In genomic region chr8:120230081-120230480, GRCm38 (mm10) we compare ENCODE assay signal across 7 mouse cellular contexts. TPM values are rescaled to one million over a fixed set of nuclear protein-coding genes. Genes with fewer than 3 reads are reported as not detected.
DNase-seq lines count a peak whose midpoint lies in the region; ATAC-seq and TF ChIP-seq lines count a peak whose summit lies in the region.

No protein-coding gene starts in this region.

- peak overlapping the region; percentile 71 for H3K9ac ChIP-seq in forebrain, embryonic 13.5 days
- H3K9ac ChIP-seq in limb, embryonic 14.5 days (ENCODE audit: low read depth, low read length, severe bottlenecking) = peak overlapping the region; percentile 67
- H3K9ac ChIP-seq in stomach, embryonic 16.5 days (ENCODE audit: low read length) = peak overlapping the region; percentile 78

- peaks cover 50% of the 10 kb centered on the region for H3K4me1 ChIP-seq in megakaryocyte, embryonic 14.5 days
- peaks cover 90% of the 10 kb centered on the region for H3K4me1 ChIP-seq in forebrain, embryonic 13.5 days
- peaks cover 82% of the 10 kb centered on the region for H3K4me1 ChIP-seq in limb, embryonic 14.5 days (ENCODE audit: control insufficient read depth, insufficient read depth, low read length)
- H3K4me1 ChIP-seq in stomach, embryonic 16.5 days (ENCODE audit: control insufficient read depth, insufficient read depth, low read length) = peaks cover 73% of the 10 kb centered on the region

- peaks cover 99% of the 10 kb centered on the region for H3K27me3 ChIP-seq in megakaryocyte, embryonic 14.5 days (replicated peaks)
- H3K27me3 ChIP-seq in forebrain, embryonic 13.5 days = peaks cover 29% of the 10 kb centered on the region
- H3K27me3 ChIP-seq in limb, embryonic 14.5 days (ENCODE audit: control insufficient read depth, insufficient read depth, low read length) = no peaks in the 10 kb centered on the region
- H3K27me3 ChIP-seq in stomach, embryonic 16.5 days (ENCODE audit: control insufficient read depth, insufficient read depth, low read length) = no peaks in the 10 kb centered on the region

- DNase-seq in limb, embryonic 14.5 days (ENCODE audit: low spot score) = no peak
- DNase-seq in adrenal gland, postnatal 25 days = no peak
- DNase-seq in testis, postnatal 14 days (ENCODE audit: low spot score) = no peak

- peak overlapping the region; percentile 90 for H3K4me3 ChIP-seq in megakaryocyte, embryonic 14.5 days (replicated peaks)
- H3K4me3 ChIP-seq in forebrain, embryonic 13.5 days = peak overlapping the region; percentile 54
- peak overlapping the region; percentile 66 for H3K4me3 ChIP-seq in limb, embryonic 14.5 days (replicated peaks; ENCODE audit: low read length)
- peak overlapping the region; percentile 63 for H3K4me3 ChIP-seq in stomach, embryonic 16.5 days (replicated peaks; ENCODE audit: low read length)

- H3K9me3 ChIP-seq in megakaryocyte, embryonic 14.5 days = no peaks in the 10 kb centered on the region
- no peaks in the 10 kb centered on the region for H3K9me3 ChIP-seq in forebrain, embryonic 13.5 days (replicated peaks)
- H3K9me3 ChIP-seq in limb, embryonic 14.5 days (ENCODE audit: control insufficient read depth, low read length) = no peaks in the 10 kb centered on the region
- H3K9me3 ChIP-seq in stomach, embryonic 16.5 days (replicated peaks; ENCODE audit: control insufficient read depth, low read length) = no peaks in the 10 kb centered on the region

- no peak for ATAC-seq in megakaryocyte, adult 5-6 weeks (ENCODE audit: poor library complexity, severe bottlenecking)
- no peak for ATAC-seq in forebrain, embryonic 13.5 days
- ATAC-seq in limb, embryonic 14.5 days (ENCODE audit: low FRiP score, low read depth) = no peak
- no peak for ATAC-seq in stomach, embryonic 16.5 days (ENCODE audit: insufficient read depth, low FRiP score)

- H3K36me3 ChIP-seq in megakaryocyte, embryonic 14.5 days (replicated peaks; ENCODE audit: low read length) = no peaks in the 10 kb centered on the region
- no peaks in the 10 kb centered on the region for H3K36me3 ChIP-seq in forebrain, embryonic 13.5 days (ENCODE audit: poor library complexity, severe bottlenecking)
- H3K36me3 ChIP-seq in limb, embryonic 14.5 days (ENCODE audit: control insufficient read depth, insufficient read depth, low read length) = peaks cover 6% of the 10 kb centered on the region; the same call in 1 of the 2 replicates
- H3K36me3 ChIP-seq in stomach, embryonic 16.5 days (ENCODE audit: control insufficient read depth, insufficient read depth, low read length) = no peaks in the 10 kb centered on the region

- WGBS in forebrain, embryonic 13.5 days = 9% methylated on average over 22 of the region's 22 CpGs
- WGBS in limb, embryonic 14.5 days = 5% methylated on average over 18 of the region's 22 CpGs
- 16% methylated on average over 22 of the region's 22 CpGs for WGBS in stomach, embryonic 16.5 days

- H3K27ac ChIP-seq in forebrain, embryonic 13.5 days = no peak overlapping the region
- no peak overlapping the region for H3K27ac ChIP-seq in limb, embryonic 14.5 days (replicated peaks; ENCODE audit: low read depth, low read length)
- no peak overlapping the region for H3K27ac ChIP-seq in stomach, embryonic 16.5 days (ENCODE audit: low read length)

- H3K4me2 ChIP-seq in forebrain, embryonic 13.5 days = peak overlapping the region; percentile 94
- peak overlapping the region; percentile 98 for H3K4me2 ChIP-seq in limb, embryonic 14.5 days (replicated peaks; ENCODE audit: low read depth, low read length, severe bottlenecking)
- peak overlapping the region; percentile 92 for H3K4me2 ChIP-seq in stomach, embryonic 16.5 days (ENCODE audit: low read depth, low read length)

- TF ChIP-seq POLR2A in limb, embryonic 14.5 days (IDR thresholded peaks at IDR 0.05; ENCODE audit: borderline replicate concordance, extremely low read depth, insufficient read depth, insufficient read length) = no peak

RNA-seq across cellular contexts. Expression of gene Gse1, which starts 1.8 kb away (rescaled TPM):
- 163 and 212 TPM in 2 replicates for polyA plus RNA-seq in megakaryocyte, embryonic 14.5 days (2012; ENCODE audit: insufficient read depth, low replicate concordance)
- 17.1 and 18.3 TPM in 2 replicates for total RNA-seq in megakaryocyte, adult 5-6 weeks (2015)
- 6.1 and 11.4 TPM in 2 replicates for total RNA-seq in megakaryocyte, adult 5-6 weeks (2017)
- 24.0 and 24.9 TPM in 2 replicates for polyA plus RNA-seq in forebrain, embryonic 13.5 days (2015; fragmentation: Nextera tagmentation; extraction: Ambion mirVana)
- 32.6 and 43.9 TPM in 2 replicates for polyA plus RNA-seq in limb, embryonic 14.5 days (2012; rRNA removed)
- 10.2 and 10.3 TPM in 2 replicates for polyA plus RNA-seq in limb, embryonic 14.5 days (2014; fragmentation: Nextera tagmentation; extraction: Ambion mirVana)
- polyA plus RNA-seq in stomach, embryonic 16.5 days (2015; fragmentation: Nextera tagmentation; extraction: Ambion mirVana) = 6.0 and 6.9 TPM in 2 replicates
- total RNA-seq in adrenal gland, postnatal 25 days (2021) = 40.1 and 48.8 TPM in 2 replicates

RNA-seq across cellular contexts. Expression of gene Fam92b, which starts 52.8 kb away (rescaled TPM):
- polyA plus RNA-seq in megakaryocyte, embryonic 14.5 days (2012; ENCODE audit: insufficient read depth, low replicate concordance) = not detected in 2 replicates
- total RNA-seq in megakaryocyte, adult 5-6 weeks (2015) = not detected in 2 replicates
- total RNA-seq in megakaryocyte, adult 5-6 weeks (2017) = not detected in 2 replicates
- 1.4 and 1.9 TPM in 2 replicates for polyA plus RNA-seq in forebrain, embryonic 13.5 days (2015; fragmentation: Nextera tagmentation; extraction: Ambion mirVana)
- not detected in 2 replicates for polyA plus RNA-seq in limb, embryonic 14.5 days (2012; rRNA removed)
- not detected in 2 replicates for polyA plus RNA-seq in limb, embryonic 14.5 days (2014; fragmentation: Nextera tagmentation; extraction: Ambion mirVana)
- polyA plus RNA-seq in stomach, embryonic 16.5 days (2015; fragmentation: Nextera tagmentation; extraction: Ambion mirVana) = 0.57 and 0.72 TPM in 2 replicates
- 1.6 TPM in 1 of 2 replicates, not detected in the other for total RNA-seq in adrenal gland, postnatal 25 days (2021)
